Mouse (Mus musculus): ENCODE results near the gene Rbfox2. TPM values are rescaled to one million over a fixed set of nuclear protein-coding genes. Genes with fewer than 3 reads are reported as not detected.
"Not testable (repeated sequence)": the region's sequence is repeated elsewhere in the genome, so short reads cannot be mapped to it uniquely, and the experiment has no call there.

Rbfox2 gene
- total RNA-seq, 1 experiment from 2014 or later: 0.29 TPM

- no peak for ATAC-seq (replicated peaks; ENCODE audit: insufficient number of reproducible peaks, low FRiP score, low TSS enrichment, poor library complexity, severe bottlenecking)
These were observed 28.0 kb downstream of the Rbfox2 start for GRCm38 (mm10) chr15:77278825-77279224.

GRCm38 (mm10) chr15:77276838-77277725 is 29.7 kb downstream of the Rbfox2 start:
- no peak for ATAC-seq (replicated peaks; ENCODE audit: insufficient number of reproducible peaks, low FRiP score, low TSS enrichment, poor library complexity, severe bottlenecking)

- no peak for ATAC-seq (replicated peaks; ENCODE audit: insufficient number of reproducible peaks, low FRiP score, low TSS enrichment, poor library complexity, severe bottlenecking)
These were observed 30.5 kb downstream of the Rbfox2 start for GRCm38 (mm10) chr15:77276300-77276699.

GRCm38 (mm10) chr15:77275572-77275971 is 31.2 kb downstream of the Rbfox2 start:
- ATAC-seq (replicated peaks; ENCODE audit: insufficient number of reproducible peaks, low FRiP score, low TSS enrichment, poor library complexity, severe bottlenecking): no peak

GRCm38 (mm10) chr15:77273947-77274346 is 32.9 kb downstream of the Rbfox2 start:
- no peak for ATAC-seq (replicated peaks; ENCODE audit: insufficient number of reproducible peaks, low FRiP score, low TSS enrichment, poor library complexity, severe bottlenecking)

- ATAC-seq (replicated peaks; ENCODE audit: insufficient number of reproducible peaks, low FRiP score, low TSS enrichment, poor library complexity, severe bottlenecking): no peak
These were observed 35.5 kb downstream of the Rbfox2 start for GRCm38 (mm10) chr15:77271285-77271684.

GRCm38 (mm10) chr15:77269496-77269895 is 37.3 kb downstream of the Rbfox2 start:
- ATAC-seq (replicated peaks; ENCODE audit: insufficient number of reproducible peaks, low FRiP score, low TSS enrichment, poor library complexity, severe bottlenecking): not testable (repeated sequence)

GRCm38 (mm10) chr15:77268415-77268814 is 38.4 kb downstream of the Rbfox2 start:
- no peak for ATAC-seq (replicated peaks; ENCODE audit: insufficient number of reproducible peaks, low FRiP score, low TSS enrichment, poor library complexity, severe bottlenecking)

GRCm38 (mm10) chr15:77265318-77265717 is 41.5 kb downstream of the Rbfox2 start:
- no peak for ATAC-seq (replicated peaks; ENCODE audit: insufficient number of reproducible peaks, low FRiP score, low TSS enrichment, poor library complexity, severe bottlenecking)

- no peak for ATAC-seq (replicated peaks; ENCODE audit: insufficient number of reproducible peaks, low FRiP score, low TSS enrichment, poor library complexity, severe bottlenecking)
These were observed 42.5 kb downstream of the Rbfox2 start for GRCm38 (mm10) chr15:77264314-77264713.

- ATAC-seq (replicated peaks; ENCODE audit: insufficient number of reproducible peaks, low FRiP score, low TSS enrichment, poor library complexity, severe bottlenecking): no peak
These were observed 44.0 kb downstream of the Rbfox2 start for GRCm38 (mm10) chr15:77262782-77263181.

- ATAC-seq (replicated peaks; ENCODE audit: insufficient number of reproducible peaks, low FRiP score, low TSS enrichment, poor library complexity, severe bottlenecking): no peak
These were observed 49.2 kb downstream of the Rbfox2 start for GRCm38 (mm10) chr15:77257437-77258229.

GRCm38 (mm10) chr15:77256782-77257181 is 50.0 kb downstream of the Rbfox2 start:
- no peak for ATAC-seq (replicated peaks; ENCODE audit: insufficient number of reproducible peaks, low FRiP score, low TSS enrichment, poor library complexity, severe bottlenecking)

- no peak for ATAC-seq (replicated peaks; ENCODE audit: insufficient number of reproducible peaks, low FRiP score, low TSS enrichment, poor library complexity, severe bottlenecking)
These were observed 52.2 kb downstream of the Rbfox2 start for GRCm38 (mm10) chr15:77254636-77255035.

GRCm38 (mm10) chr15:77254128-77254527 is 52.7 kb downstream of the Rbfox2 start:
- no peak for ATAC-seq (replicated peaks; ENCODE audit: insufficient number of reproducible peaks, low FRiP score, low TSS enrichment, poor library complexity, severe bottlenecking)

- ATAC-seq (replicated peaks; ENCODE audit: insufficient number of reproducible peaks, low FRiP score, low TSS enrichment, poor library complexity, severe bottlenecking): no peak
These were observed 55.1 kb downstream of the Rbfox2 start for GRCm38 (mm10) chr15:77251706-77252105.

- no peak for ATAC-seq (replicated peaks; ENCODE audit: insufficient number of reproducible peaks, low FRiP score, low TSS enrichment, poor library complexity, severe bottlenecking)
These were observed 56.0 kb downstream of the Rbfox2 start for GRCm38 (mm10) chr15:77250806-77251205.

- ATAC-seq (replicated peaks; ENCODE audit: insufficient number of reproducible peaks, low FRiP score, low TSS enrichment, poor library complexity, severe bottlenecking): no peak
These were observed 57.4 kb downstream of the Rbfox2 start for GRCm38 (mm10) chr15:77249421-77249820.

GRCm38 (mm10) chr15:77245418-77246365 is 61.1 kb downstream of the Rbfox2 start:
- no peak for ATAC-seq (replicated peaks; ENCODE audit: insufficient number of reproducible peaks, low FRiP score, low TSS enrichment, poor library complexity, severe bottlenecking)
